Mouse (Mus musculus) testis, adult 2 months (tissue): ENCODE results near the gene Pld2.

ENCODE experiments used
- CTCF ChIP-seq: fragments of 200-500 bp; IDR thresholded peaks from 2 replicates; pipeline ENCODE4 v1.5.1; 2012; ENCODE audit warnings: low read depth, mild to moderate bottlenecking, inconsistent platforms, low read length, moderate library complexity; ENCODE audit not compliant: control insufficient read depth, insufficient read depth, insufficient replicate concordance
- POLR2A ChIP-seq: fragments of 200-500 bp; IDR thresholded peaks from 2 replicates; pipeline ENCODE4 v1.6.1; 2012; ENCODE audit warnings: low read depth, mild to moderate bottlenecking, inconsistent platforms, low read length, moderate library complexity; ENCODE audit not compliant: control insufficient read depth

DNA sequence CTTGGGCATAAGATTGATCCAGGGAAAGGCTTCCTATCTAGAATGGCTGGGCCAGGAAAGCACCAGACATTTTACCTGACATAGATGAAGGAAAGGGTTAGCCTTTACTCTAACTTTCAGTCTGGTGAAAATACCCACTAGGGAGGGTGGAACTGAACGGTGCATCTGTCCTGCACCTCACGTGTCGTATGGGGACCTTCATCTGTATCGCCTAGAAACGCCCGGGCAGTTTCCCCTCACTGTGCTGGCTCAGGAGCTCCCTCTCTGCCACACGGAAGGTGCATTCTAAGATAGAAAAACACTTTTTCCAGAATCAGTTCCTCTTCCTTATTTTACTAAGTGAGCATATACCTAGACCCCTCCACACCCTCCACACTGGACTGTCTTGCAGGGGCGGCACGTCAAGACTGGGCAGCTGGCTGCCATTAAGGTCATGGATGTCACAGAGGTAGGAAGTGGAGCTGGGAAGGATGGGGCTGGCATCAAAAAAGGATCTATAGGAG is 58.6 kb downstream of the Pld2 start:
- TF ChIP-seq CTCF (no peak), POLR2A (no peak)
